Mouse (Mus musculus) heart, embryonic 10.5 days (tissue): ENCODE measurements around the gene Mphosph10. TPM values are rescaled to one million over a fixed set of nuclear protein-coding genes. Genes with fewer than 3 reads are reported as not detected.

ENCODE experiments used
- DNase-seq: peaks from one replicate; pipeline ENCODE4 v3.0.0-alpha.2; 2017; ENCODE audit warnings: low spot score
- H3K27ac ChIP-seq: fragments of 300-500 bp; sonication (generic); 2 replicates; pipeline ENCODE4 v1.5.1; 2016; ENCODE audit warnings: mild to moderate bottlenecking
- H3K27me3 ChIP-seq: fragments of 300-500 bp; sonication (generic); 2 replicates; pipeline ENCODE4 v1.6.1; 2016; ENCODE audit warnings: mild to moderate bottlenecking; ENCODE audit not compliant: poor library complexity, insufficient read depth, severe bottlenecking
- H3K36me3 ChIP-seq: fragments of 300-500 bp; sonication (generic); 2 replicates; pipeline ENCODE4 v1.6.1; 2016; ENCODE audit warnings: mild to moderate bottlenecking, moderate library complexity
- H3K4me1 ChIP-seq: fragments of 300-500 bp; sonication (generic); 2 replicates; pipeline ENCODE4 v1.6.1; 2016; ENCODE audit warnings: mild to moderate bottlenecking
- H3K4me3 ChIP-seq: fragments of 300-500 bp; sonication (generic); 2 replicates; pipeline ENCODE4 v1.5.1; 2016; ENCODE audit warnings: mild to moderate bottlenecking, moderate library complexity
- H3K9me3 ChIP-seq: fragments of 300-500 bp; sonication (generic); 2 replicates; pipeline ENCODE4 v1.6.1; 2016; ENCODE audit warnings: mild to moderate bottlenecking, moderate library complexity
- WGBS: fragments of 180-500 bp; shearing (Covaris S2); methylation state at CpG from one replicate; pipeline ENCODE4 v1.1.7; 2016; 5-methylcytosine and 5-hydroxymethylcytosine counted together
- polyA plus RNA-seq: library from polyadenylated mRNA; unstranded; fragments of >200 nt; fragmentation: Nextera tagmentation; extraction: Ambion mirVana; gene quantifications from 2 replicates; pipeline ENCODE4 v1.2.1, GENCODE M21; 2016

Gene Mphosph10
- polyA plus RNA-seq, 1 experiment from 2014 or later, result 47.8 TPM

- Histone ChIP-seq H3K36me3 (peaks cover 37% of the 10 kb centered on the region), H3K27ac (no peak overlapping the region), H3K27me3 (no peaks in the 10 kb centered on the region), H3K9me3 (no peaks in the 10 kb centered on the region), H3K4me1 (peaks cover 3% of the 10 kb centered on the region; the same call in 1 of the 2 replicates), H3K4me3 (no peak overlapping the region)
- WGBS, result 91% methylated on average over 23 of the region's 23 CpGs
- no peak for DNase-seq
Observed at GRCm38 (mm10) chr7:64371940-64372878, 19.9 kb downstream of the Mphosph10 start.

DNA sequence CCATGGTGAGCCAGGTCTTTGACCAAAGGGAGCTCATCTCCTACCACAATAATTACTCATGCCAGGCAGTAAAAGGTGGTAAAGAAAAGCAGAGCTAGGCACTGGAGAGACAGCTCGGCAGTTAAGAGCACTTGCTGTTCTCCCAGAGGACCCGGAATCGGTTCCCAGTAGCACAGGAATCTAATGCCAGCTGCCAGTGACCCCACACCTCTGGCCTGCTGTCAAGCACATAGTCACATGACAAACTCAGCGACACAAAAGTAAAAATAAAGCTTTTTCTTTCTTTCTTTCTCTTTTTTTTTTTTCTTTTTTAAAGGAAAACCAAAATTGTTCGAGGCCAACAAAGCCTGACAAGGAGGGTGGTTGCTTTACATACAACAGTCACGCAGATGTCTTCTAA is 22.2 kb downstream of the Mphosph10 start:
- WGBS, result 82% methylated on average over 6 of the region's 6 CpGs
- no peak for DNase-seq
- Histone ChIP-seq H3K4me3 (no peak overlapping the region), H3K36me3 (peaks cover 38% of the 10 kb centered on the region), H3K4me1 (peaks cover 3% of the 10 kb centered on the region; the same call in 1 of the 2 replicates), H3K9me3 (no peaks in the 10 kb centered on the region), H3K27ac (no peak overlapping the region), H3K27me3 (no peaks in the 10 kb centered on the region)

DNA sequence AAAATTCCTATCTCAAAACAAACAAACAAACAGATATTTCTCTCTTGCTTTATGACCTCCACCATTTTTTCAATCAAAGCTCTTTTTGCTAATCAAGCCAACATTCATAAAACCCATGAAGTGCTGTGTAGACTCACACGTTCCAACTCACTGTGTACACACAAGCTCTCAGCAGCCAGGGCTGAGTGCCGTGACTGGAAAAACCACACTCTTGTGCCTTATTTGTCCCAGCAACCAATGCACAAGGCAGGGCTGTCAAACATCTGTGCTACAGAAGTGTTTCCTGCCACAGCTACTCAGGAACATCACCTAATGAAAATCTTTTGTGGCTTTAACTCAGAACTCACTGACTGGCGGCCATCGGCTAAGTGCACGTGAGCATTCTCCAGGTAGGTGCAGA is 26.2 kb downstream of the Mphosph10 start:
- H3K36me3 ChIP-seq, result peaks cover 74% of the 10 kb centered on the region
- H3K9me3 ChIP-seq, result no peaks in the 10 kb centered on the region
- H3K27ac ChIP-seq, result no peak overlapping the region
- no peak overlapping the region for H3K4me3 ChIP-seq
- DNase-seq, result no peak
- 93% methylated on average over 5 of the region's 5 CpGs for WGBS
- H3K27me3 ChIP-seq, result no peaks in the 10 kb centered on the region
- no peaks in the 10 kb centered on the region for H3K4me1 ChIP-seq

GRCm38 (mm10) chr7:64360586-64360945 is 31.5 kb downstream of the Mphosph10 start:
- no peak for DNase-seq
- Histone ChIP-seq H3K27ac (no peak overlapping the region), H3K27me3 (no peaks in the 10 kb centered on the region), H3K4me1 (no peaks in the 10 kb centered on the region), H3K9me3 (no peaks in the 10 kb centered on the region), H3K4me3 (no peak overlapping the region), H3K36me3 (peaks cover 74% of the 10 kb centered on the region)
- 67% methylated on average over 3 of the region's 3 CpGs for whole genome bisulfite sequencing

DNA sequence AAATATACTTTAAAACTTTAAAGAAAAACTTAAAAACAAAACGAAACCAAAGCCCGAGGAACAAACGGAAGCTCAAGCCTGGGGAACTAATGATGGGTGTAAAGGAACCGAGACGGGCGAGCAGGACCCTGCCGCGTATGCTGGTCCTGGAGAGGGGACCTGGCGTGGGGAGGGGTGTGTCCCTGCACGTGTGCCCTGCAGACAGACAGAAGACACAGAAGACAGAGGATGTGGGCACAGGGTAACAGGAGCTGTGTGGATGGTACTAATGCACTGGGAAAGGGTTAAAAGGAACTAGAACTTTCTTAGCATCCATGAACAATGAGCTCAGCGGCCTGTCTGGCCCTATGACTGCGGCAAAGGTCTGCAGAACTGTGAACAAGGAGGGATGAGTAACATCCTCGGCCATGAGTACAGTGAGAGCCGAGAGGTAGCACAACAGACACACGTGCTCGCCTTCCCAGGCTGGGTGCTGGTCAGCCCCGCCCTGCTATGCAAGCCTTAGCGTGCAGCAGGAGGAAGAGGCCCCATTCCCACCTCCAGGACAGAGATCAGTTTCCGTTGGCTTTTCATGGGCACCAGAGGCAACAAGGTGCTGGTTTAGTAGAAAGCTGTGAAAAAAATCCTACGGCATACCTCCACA is 32.0 kb downstream of the Mphosph10 start:
- no peaks in the 10 kb centered on the region for H3K9me3 ChIP-seq
- H3K27ac ChIP-seq, result no peak overlapping the region
- no peaks in the 10 kb centered on the region for H3K4me1 ChIP-seq
- DNase-seq, result no peak
- peaks cover 70% of the 10 kb centered on the region for H3K36me3 ChIP-seq
- H3K4me3 ChIP-seq, result no peak overlapping the region
- no peaks in the 10 kb centered on the region for H3K27me3 ChIP-seq
- WGBS, result 81% methylated on average over 20 of the region's 20 CpGs

GRCm38 (mm10) chr7:64358666-64359065 is 33.4 kb downstream of the Mphosph10 start:
- Histone ChIP-seq H3K27me3 (no peaks in the 10 kb centered on the region), H3K27ac (no peak overlapping the region), H3K9me3 (no peaks in the 10 kb centered on the region), H3K4me3 (no peak overlapping the region), H3K4me1 (no peaks in the 10 kb centered on the region), H3K36me3 (peaks cover 61% of the 10 kb centered on the region)
- 73% methylated on average over 6 of the region's 6 CpGs for WGBS
- no peak for DNase-seq

GRCm38 (mm10) chr7:64357405-64357804 is 34.7 kb downstream of the Mphosph10 start:
- Histone ChIP-seq H3K4me1 (no peaks in the 10 kb centered on the region), H3K9me3 (no peaks in the 10 kb centered on the region), H3K36me3 (peaks cover 61% of the 10 kb centered on the region), H3K27ac (no peak overlapping the region), H3K27me3 (no peaks in the 10 kb centered on the region), H3K4me3 (no peak overlapping the region)
- DNase-seq, result no peak
- 90% methylated on average over 9 of the region's 9 CpGs for WGBS

DNA sequence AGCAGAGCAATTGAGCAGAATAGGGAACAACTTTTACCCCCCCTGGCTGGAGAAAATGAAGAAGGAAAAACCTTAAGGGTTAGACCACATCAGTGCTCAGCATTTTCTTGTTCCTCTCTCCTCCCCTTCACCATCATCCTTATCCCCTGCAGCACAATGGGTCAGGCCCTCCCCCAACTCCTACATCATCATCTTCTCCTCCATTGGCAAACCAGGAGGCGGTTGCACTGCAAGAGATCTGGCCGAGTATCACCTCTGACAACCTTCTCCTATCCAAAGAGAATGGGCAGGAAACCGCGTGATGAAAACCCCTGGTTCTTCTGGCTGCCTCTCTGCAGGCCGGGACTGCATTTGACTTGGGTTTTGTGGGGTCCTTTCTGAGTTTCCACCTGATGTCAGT is 35.4 kb downstream of the Mphosph10 start:
- WGBS, result 85% methylated on average over 5 of the region's 5 CpGs
- Histone ChIP-seq H3K9me3 (no peaks in the 10 kb centered on the region), H3K36me3 (peaks cover 55% of the 10 kb centered on the region), H3K27ac (no peak overlapping the region), H3K27me3 (no peaks in the 10 kb centered on the region), H3K4me1 (no peaks in the 10 kb centered on the region), H3K4me3 (no peak overlapping the region)
- DNase-seq, result no peak

GRCm38 (mm10) chr7:64354206-64354605 is 37.9 kb downstream of the Mphosph10 start:
- no peak overlapping the region for H3K4me3 ChIP-seq
- no peak for DNase-seq
- H3K36me3 ChIP-seq, result peaks cover 56% of the 10 kb centered on the region
- WGBS, result 71% methylated on average over 14 of the region's 14 CpGs
- no peaks in the 10 kb centered on the region for H3K4me1 ChIP-seq
- no peaks in the 10 kb centered on the region for H3K27me3 ChIP-seq
- no peaks in the 10 kb centered on the region for H3K9me3 ChIP-seq
- H3K27ac ChIP-seq, result no peak overlapping the region

- Histone ChIP-seq H3K27ac (no peak overlapping the region), H3K36me3 (peaks cover 45% of the 10 kb centered on the region), H3K27me3 (no peaks in the 10 kb centered on the region), H3K4me3 (no peak overlapping the region), H3K4me1 (no peaks in the 10 kb centered on the region), H3K9me3 (no peaks in the 10 kb centered on the region)
- no peak for DNase-seq
- 74% methylated on average over 4 of the region's 4 CpGs for WGBS
Observed at GRCm38 (mm10) chr7:64351087-64351486, 41.0 kb downstream of the Mphosph10 start.

DNA sequence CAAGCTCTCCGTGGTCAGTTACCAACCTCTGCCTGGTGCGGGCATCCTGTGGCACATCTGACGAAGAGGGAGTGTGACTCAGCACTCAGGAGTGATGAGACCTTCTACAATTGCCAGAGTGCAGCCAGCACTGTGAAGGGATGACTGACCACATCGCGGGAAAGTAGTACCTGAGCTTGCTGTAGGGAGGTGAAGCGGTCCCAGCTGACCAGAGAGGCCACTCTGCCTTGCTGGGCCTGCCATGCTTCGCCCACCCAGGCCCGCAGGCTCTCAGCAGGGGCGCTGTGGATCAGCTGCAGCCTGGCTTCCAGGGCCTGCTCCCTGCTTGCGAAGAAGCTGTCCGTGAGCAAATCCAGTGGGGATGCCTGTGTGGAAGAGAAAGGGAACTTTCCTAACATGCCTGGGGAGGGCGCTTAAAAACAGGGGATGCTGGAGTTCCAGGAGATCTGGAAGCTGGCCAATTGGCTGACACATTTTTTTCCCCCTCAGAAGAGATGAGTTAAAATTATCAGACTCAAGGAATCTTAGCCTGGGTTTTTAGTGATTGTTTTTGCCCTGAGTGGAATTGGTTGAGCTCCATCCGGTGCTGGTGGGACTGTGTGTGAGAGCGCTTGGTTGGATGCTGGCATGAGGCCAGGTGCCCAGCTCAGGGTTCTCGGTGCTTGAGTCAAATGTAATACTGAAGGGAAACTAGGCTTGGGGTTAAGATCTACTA is 42.8 kb downstream of the Mphosph10 start:
- no peak overlapping the region for H3K27ac ChIP-seq
- H3K27me3 ChIP-seq, result no peaks in the 10 kb centered on the region
- DNase-seq, result no peak
- no peak overlapping the region for H3K4me3 ChIP-seq
- H3K4me1 ChIP-seq, result no peaks in the 10 kb centered on the region
- 88% methylated on average over 15 of the region's 15 CpGs for WGBS
- no peaks in the 10 kb centered on the region for H3K9me3 ChIP-seq
- H3K36me3 ChIP-seq, result peaks cover 53% of the 10 kb centered on the region

GRCm38 (mm10) chr7:64347813-64348212 is 44.3 kb downstream of the Mphosph10 start:
- Histone ChIP-seq H3K9me3 (no peaks in the 10 kb centered on the region), H3K4me1 (no peaks in the 10 kb centered on the region), H3K27me3 (no peaks in the 10 kb centered on the region), H3K27ac (no peak overlapping the region), H3K36me3 (peaks cover 41% of the 10 kb centered on the region), H3K4me3 (no peak overlapping the region)
- no peak for DNase-seq
- 96% methylated on average over 1 of the region's 1 CpGs for WGBS

GRCm38 (mm10) chr7:64332686-64333085 is 59.4 kb downstream of the Mphosph10 start:
- Histone ChIP-seq H3K4me3 (no peak overlapping the region), H3K4me1 (no peaks in the 10 kb centered on the region), H3K27ac (no peak overlapping the region), H3K36me3 (peaks cover 38% of the 10 kb centered on the region), H3K9me3 (no peaks in the 10 kb centered on the region), H3K27me3 (no peaks in the 10 kb centered on the region)
- DNase-seq, result no peak
- WGBS, result 88% methylated on average over 1 of the region's 1 CpGs
